Mouse (Mus musculus): ENCODE data around the gene Gm21921. TPM values are rescaled to one million over a fixed set of nuclear protein-coding genes. Genes with fewer than 3 reads are reported as not detected.
"Not testable (repeated sequence)": the region's sequence is repeated elsewhere in the genome, so short reads cannot be mapped to it uniquely, and the experiment has no call there.

Gm21921 gene
- polyA plus RNA-seq (2016; fragmentation: Nextera tagmentation; extraction: Ambion mirVana): not detected in 2 replicates

GRCm38 (mm10) chrY:24796143-24796542, at the start of gene Gm21921:
TSS of gene Gm21921 (minus strand) at chrY:24796243.
- not testable (repeated sequence) for H3K36me3 ChIP-seq (replicated peaks); H3K9me3 ChIP-seq; H3K27ac ChIP-seq; DNase-seq (ENCODE audit: extremely low spot score, low spot score); H3K4me3 ChIP-seq; H3K4me1 ChIP-seq; H3K27me3 ChIP-seq (ENCODE audit: poor library complexity, severe bottlenecking)
- no CpG with 5 or more reads among the region's 2 CpGs for WGBS
